Mouse (Mus musculus) adrenal gland, postnatal 14 days (tissue): ENCODE results near the gene Rapsn. TPM values are rescaled to one million over a fixed set of nuclear protein-coding genes. Genes with fewer than 3 reads are reported as not detected.
"Not testable (repeated sequence)": the region's sequence is repeated elsewhere in the genome, so short reads cannot be mapped to it uniquely, and the experiment has no call there.

ENCODE experiments used
- DNase-seq: peaks from one replicate; pipeline ENCODE4 v3.0.0; 2021; ENCODE audit warnings: mixed read lengths
- long read RNA-seq, 2 experiments: library from polyadenylated mRNA; stranded (forward); transcript quantifications; one replicate each; pipeline ENCODE4 v2.0.0; 2021
- total RNA-seq: library from RNA; stranded (reverse); gene quantifications from 2 replicates; pipeline ENCODE4 v1.2.3, GENCODE M21; 2021

The Rapsn gene
- total RNA-seq: 1.4 and 2.4 TPM in 2 replicates
- long read RNA-seq, experiment 1, transcript Rapsn-201 (8 exons, 1,606 nt): major isoform, 5 of 5 reads
- long read RNA-seq, experiment 1, partial matches to known transcripts: 0 of 5 reads
- long read RNA-seq, experiment 1, other reads (novel, unspliced or antisense): 0 of 5 reads
- long read RNA-seq, experiment 2, partial matches to known transcripts: 0 of 5 reads
- long read RNA-seq, experiment 2, other reads (novel, unspliced or antisense): 1 of 5 reads

- peak; percentile 79 for DNase-seq
These were observed at the start of gene Rapsn for GRCm38 (mm10) chr2:91035385-91035784. Gene Rapsn (plus strand): TSS chr2:91035620.

DNA sequence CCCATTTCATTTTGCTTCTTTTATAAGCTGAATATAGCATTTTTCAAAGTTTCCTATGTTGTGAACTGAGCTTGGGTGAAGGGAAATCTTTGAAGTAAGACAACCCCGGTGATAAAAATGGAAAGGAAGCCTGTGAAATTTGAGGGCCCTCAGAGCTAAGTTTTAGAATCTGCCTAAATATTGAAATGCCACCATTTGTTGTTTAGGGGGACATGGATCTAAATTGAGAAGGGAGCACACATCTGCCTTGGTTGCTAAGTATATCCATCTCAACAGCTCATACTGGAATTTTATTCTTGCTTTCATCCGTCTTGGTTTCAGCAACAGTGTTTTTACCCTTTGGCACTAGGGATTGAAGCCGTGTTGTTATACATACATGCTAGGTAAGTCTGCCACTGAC lies 49.4 kb upstream of the Rapsn start:
- DNase-seq: no peak

GRCm38 (mm10) chr2:91008536-91008935 lies 26.9 kb upstream of the Rapsn start:
- DNase-seq: no peak

GRCm38 (mm10) chr2:91013881-91014280 lies 21.5 kb upstream of the Rapsn start:
- no peak for DNase-seq

DNA sequence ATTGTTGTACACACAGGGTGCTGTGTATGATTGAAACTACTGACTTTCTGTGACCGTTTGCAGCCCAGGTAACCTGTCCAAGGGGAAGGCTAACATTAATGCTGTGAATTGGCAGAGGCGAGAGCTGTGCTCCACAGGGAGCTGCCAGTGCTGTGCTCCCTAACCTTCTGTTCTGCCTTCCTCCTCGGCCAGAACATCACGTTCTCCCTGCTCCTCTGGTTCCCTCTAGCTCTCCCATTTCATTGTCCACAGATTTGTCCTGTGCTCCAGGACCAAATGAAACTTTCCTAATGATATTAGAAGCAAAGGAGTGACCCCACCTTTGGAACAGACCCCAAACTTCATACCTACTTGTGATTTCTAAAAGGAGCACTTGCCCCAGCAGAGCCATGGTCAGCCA lies 20.0 kb upstream of the Rapsn start:
- DNase-seq: no peak

DNA sequence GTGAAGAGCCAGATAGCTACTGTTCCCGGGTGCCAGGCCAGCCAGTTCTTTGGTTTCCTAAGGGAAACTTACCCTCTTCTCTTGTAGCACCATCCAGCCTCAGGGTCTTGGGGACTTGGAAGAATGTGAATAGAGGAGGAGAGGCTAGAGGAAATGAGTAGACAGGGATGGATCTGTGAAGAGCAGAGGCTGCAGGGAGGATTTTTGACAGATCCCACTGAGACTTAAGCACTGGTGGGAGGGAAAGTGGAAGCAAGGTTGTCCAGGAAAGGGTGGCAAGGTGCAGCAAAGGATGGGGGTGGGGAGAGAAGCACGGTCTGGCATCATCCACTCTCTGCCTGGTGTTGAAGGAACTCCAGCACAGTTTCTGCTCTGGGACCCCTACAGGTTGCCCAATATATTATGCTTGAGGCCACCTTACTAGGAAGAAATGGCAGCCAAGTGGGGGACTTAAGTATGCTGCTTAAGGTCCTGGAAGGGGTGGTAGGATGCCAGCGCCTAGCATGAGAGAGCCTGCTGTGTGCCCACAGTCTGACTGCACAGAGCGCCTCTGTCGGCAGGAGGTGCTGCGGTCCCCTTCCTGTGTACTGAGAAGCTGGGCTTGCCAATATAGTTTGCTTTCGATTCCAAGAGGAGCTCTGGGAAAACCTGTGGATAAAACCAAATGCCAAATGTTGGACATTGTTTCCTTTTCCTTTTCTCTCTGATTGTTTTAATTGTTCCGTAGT lies 17.2 kb upstream of the Rapsn start:
- peak; percentile 58 for DNase-seq

DNA sequence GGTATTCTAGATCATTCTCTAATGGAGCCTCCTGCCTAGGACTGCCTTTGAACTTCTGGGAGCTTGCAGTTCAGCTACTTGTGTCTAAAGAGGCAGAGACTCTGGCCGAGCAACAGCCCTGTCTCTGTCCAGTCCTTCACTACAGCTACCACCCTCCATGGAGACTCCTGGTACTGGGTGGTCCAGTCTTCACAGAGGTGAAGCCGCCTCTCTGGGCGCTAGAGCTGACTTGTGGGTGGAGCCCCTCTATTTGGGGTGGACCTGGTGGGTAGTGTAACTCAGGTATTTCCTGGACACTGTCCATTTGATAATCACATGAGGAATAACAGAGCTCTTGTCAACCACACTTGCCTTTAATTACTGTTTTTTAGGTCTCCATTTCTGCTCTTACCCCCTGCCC lies 15.5 kb upstream of the Rapsn start:
- DNase-seq: no peak

DNA sequence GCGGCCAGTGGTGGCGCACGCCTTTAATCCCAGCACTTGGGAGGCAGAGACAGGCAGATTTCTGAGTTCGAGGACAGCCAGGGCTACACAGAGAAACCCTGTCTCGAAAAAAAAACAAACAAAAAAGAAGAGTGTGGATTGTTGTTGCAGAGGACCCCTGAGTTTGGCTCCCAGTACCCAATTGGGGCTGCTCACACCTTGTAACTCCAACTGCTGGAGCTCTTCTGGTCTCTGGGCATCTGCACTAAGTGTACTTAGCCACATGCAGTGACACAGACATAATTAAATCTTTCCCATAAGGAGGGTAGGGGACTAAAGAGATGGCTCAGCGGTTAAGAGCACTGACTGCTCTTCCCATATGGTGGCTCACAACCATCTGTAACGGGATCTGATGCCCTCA lies 13.2 kb upstream of the Rapsn start:
- DNase-seq: not testable (repeated sequence)

DNA sequence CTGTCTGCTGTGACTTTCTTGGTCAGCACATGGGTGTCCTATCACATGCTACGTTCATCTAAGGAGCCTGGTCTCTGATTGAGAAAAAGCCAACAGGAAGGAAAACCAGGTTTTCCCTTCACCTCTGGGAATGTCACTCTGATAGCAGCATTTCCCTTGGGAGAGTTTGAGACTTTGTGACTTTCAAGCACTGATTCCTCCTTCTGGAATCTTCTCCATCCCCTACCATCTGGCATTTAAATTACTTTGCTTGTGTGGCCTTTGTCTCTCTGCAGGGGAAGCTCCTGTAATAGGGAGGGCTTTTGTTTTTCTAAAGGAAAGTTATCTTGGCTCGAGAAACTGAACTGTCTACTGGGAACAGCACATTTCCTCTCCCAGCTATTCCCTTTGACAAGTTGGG lies 12.3 kb upstream of the Rapsn start:
- DNase-seq: no peak

DNA sequence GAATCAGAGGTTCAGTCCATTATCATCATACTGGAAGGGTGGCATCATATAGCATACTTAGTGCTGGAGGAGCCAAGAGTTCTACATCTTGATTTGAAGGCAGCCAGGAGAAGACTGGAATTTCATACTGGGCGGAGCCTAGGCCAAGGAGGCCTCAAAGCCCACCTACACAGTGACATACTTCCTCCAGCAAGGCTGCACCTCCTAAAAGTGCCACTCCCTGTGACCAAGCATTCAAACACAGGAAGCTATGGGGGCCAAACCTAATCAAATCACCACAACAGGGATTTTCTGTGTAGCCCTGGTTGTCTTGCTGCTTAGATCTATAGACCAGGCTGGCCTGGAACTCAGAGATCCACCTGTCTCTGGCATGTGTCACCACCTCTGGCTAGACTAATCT lies 11.5 kb upstream of the Rapsn start:
- no peak for DNase-seq

DNA sequence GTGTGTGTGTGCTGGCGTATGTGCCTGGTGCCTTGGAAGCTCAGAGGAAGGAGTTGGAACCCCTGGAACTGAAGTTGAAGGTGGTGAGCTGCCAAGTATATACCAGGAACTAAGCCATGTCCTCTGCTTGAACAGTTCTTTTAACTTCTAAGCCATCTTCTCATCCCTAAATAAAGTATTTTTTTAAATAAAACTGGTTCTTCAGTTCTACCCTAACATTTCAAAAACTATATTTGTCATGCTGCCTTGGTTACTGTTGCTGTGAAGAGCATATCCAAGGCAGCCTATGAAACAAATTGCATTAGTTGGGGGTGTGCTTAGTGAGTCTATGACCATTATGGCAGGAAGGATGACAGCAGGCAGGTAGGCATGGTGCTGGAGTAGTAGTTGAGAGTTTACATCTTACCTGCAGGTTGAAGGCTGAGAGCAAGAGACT lies 10.3 kb upstream of the Rapsn start:
- no peak for DNase-seq

GRCm38 (mm10) chr2:91026491-91026890 lies 8.9 kb upstream of the Rapsn start:
- no peak for DNase-seq

DNA sequence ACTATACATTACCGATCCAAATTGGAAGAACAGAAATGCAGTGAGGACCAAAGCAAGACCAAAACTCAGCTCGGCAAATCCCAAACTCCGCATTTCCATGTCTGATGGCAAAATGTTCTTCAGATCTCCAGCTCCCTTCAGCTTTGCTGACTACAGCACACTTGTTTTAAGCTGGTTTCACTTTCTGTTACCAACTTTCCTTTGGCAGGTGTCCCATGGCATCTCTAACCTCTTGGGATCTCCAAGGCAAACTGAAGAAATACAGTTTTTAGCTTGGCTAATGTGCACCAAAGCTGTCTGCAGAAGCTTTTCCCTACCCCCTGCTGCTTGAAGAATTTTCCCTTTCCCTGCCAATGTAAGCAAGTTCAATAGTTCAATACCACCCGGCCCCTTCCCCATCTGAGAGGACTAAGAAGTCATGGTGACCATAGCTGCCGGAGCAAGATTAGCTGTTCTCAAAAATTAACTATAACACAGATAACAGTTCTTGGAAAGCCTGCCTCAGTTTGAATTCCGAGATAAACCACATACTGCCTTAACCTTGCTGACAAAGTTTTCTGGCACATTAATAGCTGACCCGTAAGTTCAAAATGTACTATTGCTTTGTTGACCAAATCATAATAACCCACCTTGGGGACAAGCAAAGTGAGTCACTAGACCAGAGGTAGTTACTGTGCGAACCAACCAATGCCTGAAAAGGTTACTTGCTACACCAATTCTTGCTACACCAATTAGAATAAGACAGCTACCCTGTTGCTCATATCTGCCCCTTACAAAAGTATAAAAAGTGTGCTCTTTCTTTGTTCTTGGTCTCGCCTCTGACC lies 7.8 kb upstream of the Rapsn start:
- peak; percentile 66 for DNase-seq

DNA sequence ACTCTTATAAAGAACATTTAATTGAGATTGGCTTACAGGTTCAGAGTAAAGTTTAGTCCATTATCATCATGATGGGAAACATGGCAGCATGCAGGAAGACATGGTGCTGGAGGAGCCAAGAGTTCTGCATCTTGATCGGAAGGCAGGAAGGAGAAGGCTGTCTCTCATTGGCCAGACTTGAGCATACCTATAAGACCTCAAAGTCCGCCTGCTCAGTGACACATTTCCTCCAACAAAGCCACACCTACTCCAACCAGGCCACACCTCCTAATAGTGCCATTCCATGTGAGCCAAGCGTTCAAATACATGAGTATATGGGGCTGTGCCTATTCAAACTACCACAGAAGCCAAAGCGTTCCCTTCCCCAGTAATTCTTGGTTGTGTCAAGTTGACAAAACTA lies 4.2 kb upstream of the Rapsn start:
- DNase-seq: no peak

DNA sequence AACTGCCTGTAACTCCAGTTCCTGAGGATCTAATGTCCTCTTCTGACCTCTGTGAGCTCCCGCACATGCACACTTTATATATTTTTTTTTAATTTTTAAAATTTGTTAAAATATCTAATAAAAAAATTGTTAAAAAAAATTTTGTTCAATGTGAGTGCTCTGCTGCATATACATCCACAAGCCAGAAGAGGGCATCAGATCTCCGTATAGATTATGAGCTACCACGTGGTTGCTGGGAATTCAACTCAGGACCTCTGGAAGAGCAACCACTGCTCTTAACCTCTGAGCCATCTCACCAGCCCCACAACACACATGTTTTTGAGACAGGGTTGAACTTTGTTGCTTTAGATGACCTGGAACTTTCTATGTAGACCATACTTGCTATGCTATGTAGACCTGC lies 2.4 kb upstream of the Rapsn start:
- DNase-seq: no peak

GRCm38 (mm10) chr2:91041786-91042185 lies 6.4 kb downstream of the Rapsn start:
- DNase-seq: no peak

GRCm38 (mm10) chr2:91042651-91043398 lies 7.4 kb downstream of the Rapsn start:
- no peak for DNase-seq

DNA sequence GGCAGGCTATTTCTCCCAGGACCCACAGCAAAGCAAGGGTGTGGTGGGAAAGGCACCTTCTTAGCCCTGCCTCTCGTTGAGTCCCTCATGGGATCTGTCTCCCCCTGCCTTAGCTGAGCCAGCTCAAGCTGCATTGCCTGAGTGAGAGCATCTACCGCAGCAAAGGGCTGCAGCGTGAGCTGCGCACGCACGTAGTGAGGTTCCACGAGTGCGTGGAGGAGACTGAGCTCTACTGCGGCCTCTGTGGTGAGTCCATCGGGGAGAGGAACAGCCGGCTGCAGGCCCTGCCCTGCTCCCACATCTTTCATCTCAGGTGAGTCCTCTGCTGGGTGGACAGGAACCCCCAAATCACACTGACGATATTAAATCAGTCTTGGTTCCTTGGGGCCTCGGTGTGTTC lies 9.3 kb downstream of the Rapsn start:
- no peak for DNase-seq

DNA sequence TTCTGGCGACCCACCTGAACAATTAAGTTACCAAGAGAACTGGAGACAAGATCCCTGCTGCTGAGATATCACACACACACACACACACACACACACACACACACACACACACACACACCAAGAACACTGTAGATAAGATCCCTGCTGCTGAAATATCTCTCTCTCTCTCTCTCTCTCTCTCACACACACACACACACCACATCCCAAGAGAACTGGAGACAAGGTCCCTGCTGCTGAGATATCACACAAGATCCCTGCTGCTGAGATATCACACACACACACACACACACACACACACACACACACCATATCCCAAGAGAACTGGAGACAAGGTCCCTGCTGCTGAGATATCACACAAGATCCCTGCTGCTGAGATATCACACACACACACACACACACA lies 10.4 kb downstream of the Rapsn start:
- not testable (repeated sequence) for DNase-seq

DNA sequence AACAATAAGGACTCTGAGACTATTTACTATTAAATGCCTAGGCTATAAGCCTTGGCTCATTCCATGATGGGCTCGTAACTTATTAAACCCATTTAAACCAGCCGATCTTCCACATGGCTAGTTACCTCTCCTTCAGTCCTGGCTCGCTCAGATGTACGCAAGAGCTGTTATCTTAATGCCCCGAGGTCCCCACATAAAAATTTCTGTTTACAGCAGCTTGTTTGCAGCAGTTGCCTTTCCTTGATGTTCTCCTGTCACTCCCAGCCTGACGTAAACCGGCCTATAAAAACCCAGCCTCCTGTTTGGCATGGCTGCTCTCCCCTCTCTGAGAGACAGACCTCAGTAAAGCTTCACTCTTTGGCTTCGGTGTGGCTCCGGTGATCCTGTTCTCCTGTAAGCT lies 11.9 kb downstream of the Rapsn start:
- DNase-seq: no peak

GRCm38 (mm10) chr2:91051917-91052316 lies 16.5 kb downstream of the Rapsn start:
- no peak for DNase-seq

GRCm38 (mm10) chr2:91052752-91053151 lies 17.3 kb downstream of the Rapsn start:
- no peak for DNase-seq
